Mouse (Mus musculus): ENCODE data around the gene Tgm2. TPM values are rescaled to one million over a fixed set of nuclear protein-coding genes. Genes with fewer than 3 reads are reported as not detected.

The Tgm2 gene
- polyA plus RNA-seq, 1 experiment, result 89.6 TPM

DNA sequence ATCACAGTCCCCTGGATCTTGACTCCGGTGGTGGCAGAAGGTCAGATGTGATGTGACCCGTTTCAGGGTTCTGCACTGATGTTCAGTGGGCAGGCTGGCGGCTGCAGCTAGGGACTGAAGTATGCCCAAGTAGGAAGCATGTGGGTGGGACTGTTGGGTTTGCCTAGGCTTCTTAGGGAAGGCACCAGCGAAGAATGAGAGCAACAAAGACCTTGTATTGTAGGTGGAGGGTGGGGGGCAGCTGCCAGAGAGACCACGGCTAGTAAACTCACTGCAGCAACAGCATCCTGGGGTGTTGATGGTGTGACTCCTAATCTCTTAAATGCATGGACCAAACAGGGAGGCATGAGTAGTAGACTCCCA, 74.6 kb downstream of the Tgm2 start:
- 41% methylated on average over 5 of the region's 5 CpGs for WGBS
- H3K4me1 ChIP-seq (ENCODE audit: control insufficient read depth, insufficient read depth, insufficient read length, low read length), result peaks cover 30% of the 10 kb centered on the region; the same call in 1 of the 2 replicates
- no peak for TF ChIP-seq CTCF (IDR thresholded peaks at IDR 0.05; ENCODE audit: extremely low read depth, insufficient read length, insufficient replicate concordance, low read depth, low read length)
- no peak for TF ChIP-seq POLR2A (IDR thresholded peaks at IDR 0.05; ENCODE audit: low read depth, low read length)
- H3K27ac ChIP-seq (ENCODE audit: insufficient read depth, low read depth, low read length), result peak overlapping the region; percentile 95
- H3K36me3 ChIP-seq (ENCODE audit: control insufficient read depth, insufficient read depth, low read length), result peaks cover 29% of the 10 kb centered on the region
- no peaks in the 10 kb centered on the region for H3K27me3 ChIP-seq (ENCODE audit: control insufficient read depth, insufficient read depth, low read length)
- H3K4me3 ChIP-seq (ENCODE audit: low read depth, low read length), result no peak overlapping the region

DNA sequence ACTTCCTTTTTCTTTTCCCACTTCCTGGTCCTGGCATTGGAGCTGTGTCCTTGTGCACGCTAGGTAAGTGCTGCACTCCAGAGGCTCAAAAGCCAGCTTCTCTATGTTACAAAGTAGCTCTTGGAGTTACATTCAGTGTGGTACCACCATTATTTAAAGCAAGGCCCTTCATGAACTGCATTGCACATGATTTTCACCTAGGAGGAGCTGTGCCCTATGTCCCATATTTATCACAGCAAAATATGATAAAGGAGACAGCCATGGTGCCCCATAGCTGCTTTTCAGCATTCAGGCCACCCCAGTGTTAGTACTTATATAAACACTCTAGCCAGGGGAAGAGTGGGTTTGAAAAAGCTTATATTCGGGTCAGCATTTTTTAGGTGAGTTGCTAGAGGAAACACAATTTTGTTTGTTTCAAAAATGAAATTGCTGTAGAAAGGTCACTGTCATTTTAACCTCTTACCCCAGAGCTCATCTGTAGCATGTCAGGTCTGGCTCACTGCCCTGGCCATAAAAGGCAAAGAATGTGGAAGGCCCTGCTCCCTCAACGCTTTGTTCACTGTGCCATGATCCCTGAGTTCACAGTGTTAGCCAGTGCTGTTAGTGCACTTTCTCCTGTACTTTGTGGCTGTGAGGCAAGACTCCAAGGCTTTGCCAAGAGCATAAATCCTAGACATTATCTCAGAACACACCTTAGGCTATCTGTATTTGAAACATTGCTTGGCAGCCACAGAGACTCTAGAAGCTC, 75.2 kb downstream of the Tgm2 start:
- no peak overlapping the region for H3K4me3 ChIP-seq (ENCODE audit: low read depth, low read length)
- peaks cover 30% of the 10 kb centered on the region; the same call in 1 of the 2 replicates for H3K4me1 ChIP-seq (ENCODE audit: control insufficient read depth, insufficient read depth, insufficient read length, low read length)
- peaks cover 25% of the 10 kb centered on the region for H3K36me3 ChIP-seq (ENCODE audit: control insufficient read depth, insufficient read depth, low read length)
- TF ChIP-seq POLR2A (IDR thresholded peaks at IDR 0.05; ENCODE audit: low read depth, low read length) (no peak), CTCF (IDR thresholded peaks at IDR 0.05; ENCODE audit: extremely low read depth, insufficient read length, insufficient replicate concordance, low read depth, low read length) (no peak)
- no peaks in the 10 kb centered on the region for H3K27me3 ChIP-seq (ENCODE audit: control insufficient read depth, insufficient read depth, low read length)
- H3K27ac ChIP-seq (ENCODE audit: insufficient read depth, low read depth, low read length), result peak overlapping the region; percentile 95
- 21% methylated on average over 3 of the region's 3 CpGs for WGBS

DNA sequence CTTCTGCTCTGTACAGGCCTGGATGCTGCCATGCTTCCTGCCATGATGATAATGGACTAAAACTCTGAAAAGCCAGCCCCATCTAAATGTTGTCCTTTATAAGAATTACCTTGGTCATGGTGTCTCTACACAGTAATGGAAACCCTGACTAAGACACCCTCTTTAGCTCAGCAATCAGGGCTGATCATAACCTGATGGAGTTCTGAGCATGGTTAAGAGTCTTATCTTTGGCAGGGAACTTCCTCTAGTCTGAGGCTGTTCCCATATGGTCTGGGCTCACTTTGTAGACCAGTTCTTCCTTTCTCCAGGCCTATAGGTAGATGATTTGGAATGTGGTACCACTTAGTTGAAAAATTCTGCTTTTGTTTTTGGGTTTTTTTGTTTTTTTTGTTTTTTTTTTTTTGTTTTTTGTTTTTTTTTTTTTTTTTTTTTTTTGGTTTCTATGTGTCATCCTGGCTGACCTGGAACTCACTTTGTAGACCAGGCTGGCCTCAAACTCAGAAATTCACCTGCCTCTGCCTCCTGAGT, 77.7 kb downstream of the Tgm2 start:
- no peak overlapping the region for H3K4me3 ChIP-seq (ENCODE audit: low read depth, low read length)
- peaks cover 34% of the 10 kb centered on the region; the same call in 1 of the 2 replicates for H3K4me1 ChIP-seq (ENCODE audit: control insufficient read depth, insufficient read depth, insufficient read length, low read length)
- H3K27ac ChIP-seq (ENCODE audit: insufficient read depth, low read depth, low read length), result no peak overlapping the region
- peaks cover 15% of the 10 kb centered on the region for H3K36me3 ChIP-seq (ENCODE audit: control insufficient read depth, insufficient read depth, low read length)
- no peak for TF ChIP-seq CTCF (IDR thresholded peaks at IDR 0.05; ENCODE audit: extremely low read depth, insufficient read length, insufficient replicate concordance, low read depth, low read length)
- no peak for TF ChIP-seq POLR2A (IDR thresholded peaks at IDR 0.05; ENCODE audit: low read depth, low read length)
- H3K27me3 ChIP-seq (ENCODE audit: control insufficient read depth, insufficient read depth, low read length), result no peaks in the 10 kb centered on the region

DNA sequence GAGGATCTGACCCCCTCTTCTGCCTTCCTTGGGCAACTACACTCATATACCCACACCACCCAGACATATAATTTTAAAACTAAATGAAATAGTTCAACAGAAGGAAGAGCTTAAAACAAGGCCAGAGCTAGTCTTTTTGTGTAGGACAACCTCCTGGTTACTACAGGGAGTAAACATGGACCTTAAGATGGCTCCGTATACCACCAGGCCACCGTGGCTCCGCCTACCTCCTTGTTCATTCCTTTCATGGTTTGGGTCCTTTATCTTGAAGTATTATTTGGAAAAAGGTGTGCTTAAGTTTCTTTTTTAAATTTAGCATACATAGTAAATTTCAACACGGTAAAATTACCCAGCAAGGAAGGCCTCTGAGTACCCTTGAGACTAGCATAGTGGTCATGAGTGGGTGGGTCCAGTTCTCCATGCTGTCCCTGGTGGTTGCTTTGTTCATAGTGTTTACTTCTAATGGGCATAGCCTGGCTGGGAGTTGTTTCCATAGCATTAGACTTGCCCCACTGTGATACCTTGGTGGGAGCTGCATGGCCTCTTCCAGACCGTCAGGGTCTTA, 78.9 kb downstream of the Tgm2 start:
- no peak overlapping the region for H3K27ac ChIP-seq (ENCODE audit: insufficient read depth, low read depth, low read length)
- H3K27me3 ChIP-seq (ENCODE audit: control insufficient read depth, insufficient read depth, low read length), result no peaks in the 10 kb centered on the region
- peaks cover 22% of the 10 kb centered on the region; the same call in 1 of the 2 replicates for H3K4me1 ChIP-seq (ENCODE audit: control insufficient read depth, insufficient read depth, insufficient read length, low read length)
- peaks cover 20% of the 10 kb centered on the region for H3K36me3 ChIP-seq (ENCODE audit: control insufficient read depth, insufficient read depth, low read length)
- H3K4me3 ChIP-seq (ENCODE audit: low read depth, low read length), result no peak overlapping the region
- 95% methylated on average over 5 of the region's 5 CpGs for WGBS
- TF ChIP-seq POLR2A (IDR thresholded peaks at IDR 0.05; ENCODE audit: low read depth, low read length), result no peak
- TF ChIP-seq CTCF (IDR thresholded peaks at IDR 0.05; ENCODE audit: extremely low read depth, insufficient read length, insufficient replicate concordance, low read depth, low read length), result no peak

DNA sequence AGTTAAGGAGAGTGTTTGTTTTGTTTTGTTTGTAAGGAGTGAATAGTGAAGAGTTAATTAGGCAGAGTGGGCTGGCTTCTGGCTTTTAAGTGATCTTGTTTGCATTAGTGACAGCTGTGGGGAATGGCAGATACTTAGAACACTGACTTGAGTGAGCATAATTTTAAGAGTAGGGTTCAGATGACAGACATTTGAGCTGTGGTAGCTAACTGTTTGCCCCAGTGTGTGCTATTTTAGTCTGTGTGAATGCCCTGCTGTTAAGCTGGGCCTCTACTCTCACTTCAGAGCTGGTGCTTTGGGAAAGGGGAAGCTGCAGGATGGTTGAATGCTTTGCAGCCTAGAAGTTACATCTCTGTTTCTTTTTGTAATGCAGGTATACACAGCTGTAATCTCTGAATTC, 79.8 kb downstream of the Tgm2 start:
- Histone ChIP-seq H3K27ac (ENCODE audit: insufficient read depth, low read depth, low read length) (no peak overlapping the region), H3K36me3 (ENCODE audit: control insufficient read depth, insufficient read depth, low read length) (peaks cover 28% of the 10 kb centered on the region), H3K4me1 (ENCODE audit: control insufficient read depth, insufficient read depth, insufficient read length, low read length) (peaks cover 13% of the 10 kb centered on the region; the same call in 1 of the 2 replicates), H3K27me3 (ENCODE audit: control insufficient read depth, insufficient read depth, low read length) (no peaks in the 10 kb centered on the region), H3K4me3 (ENCODE audit: low read depth, low read length) (no peak overlapping the region)
- TF ChIP-seq POLR2A (IDR thresholded peaks at IDR 0.05; ENCODE audit: low read depth, low read length), result no peak
- TF ChIP-seq CTCF (IDR thresholded peaks at IDR 0.05; ENCODE audit: extremely low read depth, insufficient read length, insufficient replicate concordance, low read depth, low read length), result no peak

Other genes with a start within 250 kb of the Tgm2 start
- gene Vstm2l, start 231.8 kb downstream of the Tgm2 start, polyA plus RNA-seq (2012; rRNA removed), result 2.7 and 4.6 TPM in 2 replicates
- 3.0 and 6.1 TPM in 2 replicates for gene Tti1, start 118.0 kb downstream of the Tgm2 start, polyA plus RNA-seq (2012; rRNA removed)
- 7.6 and 13.2 TPM in 2 replicates for gene Rprd1b, start 117.9 kb downstream of the Tgm2 start, polyA plus RNA-seq (2012; rRNA removed)
- gene D630003M21Rik, start 82.8 kb upstream of the Tgm2 start, polyA plus RNA-seq (2012; rRNA removed), result 1.1 and 1.7 TPM in 2 replicates
- gene Bpi, start 111.7 kb upstream of the Tgm2 start, polyA plus RNA-seq (2012; rRNA removed), result not detected in 2 replicates
- 2.1 and 2.7 TPM in 2 replicates for gene Lbp, start 160.1 kb upstream of the Tgm2 start, polyA plus RNA-seq (2012; rRNA removed)
- 1.4 and 2.0 TPM in 2 replicates for gene Snhg11, start 229.2 kb upstream of the Tgm2 start, polyA plus RNA-seq (2012; rRNA removed)

Measured in small intestine, adult 2 months (tissue).